Mouse (Mus musculus): ENCODE data around the gene Eif4e. TPM values are rescaled to one million over a fixed set of nuclear protein-coding genes. Genes with fewer than 3 reads are reported as not detected.
A peak's percentile ranks its signal among the peaks of the same experiment; 100 is the strongest.

Gene Eif4e
- 343 and 393 TPM in 2 replicates for polyA plus RNA-seq (2015; fragmentation: Nextera tagmentation; extraction: Ambion mirVana)

DNA sequence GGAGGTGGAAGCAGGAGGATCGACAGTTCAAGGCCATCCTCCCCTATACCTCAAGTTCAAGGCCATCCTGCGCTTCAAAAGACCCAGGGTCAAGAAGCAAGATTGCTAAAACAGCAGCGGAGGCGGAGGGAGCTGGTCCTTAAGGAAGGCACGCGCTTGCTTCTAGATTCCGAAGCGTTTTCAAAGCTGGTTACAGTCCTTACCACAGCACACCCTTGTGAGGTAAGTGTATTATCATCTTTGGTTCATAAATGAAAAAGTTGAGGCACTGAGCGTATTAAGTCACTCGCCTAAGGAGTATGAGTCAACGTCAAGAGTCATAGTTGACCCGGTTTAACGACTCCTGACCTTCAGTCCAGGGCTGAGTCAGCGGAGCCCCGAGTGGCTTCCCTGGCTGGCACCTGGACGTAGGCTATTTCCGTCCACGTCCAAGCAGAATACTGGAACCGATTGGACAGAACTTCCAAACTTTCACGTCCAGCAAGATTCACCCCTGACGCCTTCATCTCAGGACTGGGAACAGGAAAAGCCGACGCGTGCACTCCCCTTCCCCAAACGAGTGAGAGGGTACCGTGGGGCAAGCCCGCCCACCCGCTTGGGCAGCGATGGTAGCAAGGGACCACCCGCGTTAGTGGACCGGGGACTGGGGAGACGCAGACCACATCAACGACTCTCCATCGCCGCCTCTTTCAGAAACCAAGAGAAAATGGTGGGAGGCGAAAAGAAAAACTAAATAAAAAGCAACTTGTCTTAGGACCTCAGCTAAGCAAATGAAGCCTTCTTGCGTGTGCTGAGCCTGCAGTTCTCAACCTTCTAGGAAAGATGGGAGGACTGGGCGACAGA lies at the start of gene Eif4e:
Eif4e (plus strand) TSS at position 107 of the 843 bp plus-strand sequence.
- 2% methylated on average over 39 of the region's 39 CpGs for WGBS
- Histone ChIP-seq H3K4me2 (replicated peaks) (peak within 1 kb of the TSS; percentile 85), H3K27me3 (peaks cover 12% of the 10 kb centered on the region), H3K4me3 (replicated peaks) (peak within 1 kb of the TSS; percentile 99), H3K36me3 (no peaks in the 10 kb centered on the region), H3K27ac (peak within 1 kb of the TSS; percentile 62), H3K9me3 (no peaks in the 10 kb centered on the region), H3K4me1 (replicated peaks) (peaks cover 34% of the 10 kb centered on the region), H3K9ac (replicated peaks) (peak within 1 kb of the TSS; percentile 65)
- ATAC-seq: peak; percentile 65

GRCm38 (mm10) chr3:138479489-138479888 lies 46.5 kb upstream of the Eif4e start:
- peaks cover 32% of the 10 kb centered on the region for H3K36me3 ChIP-seq
- H3K4me2 ChIP-seq (replicated peaks): no peak overlapping the region
- no peak overlapping the region for H3K9ac ChIP-seq (replicated peaks)
- no peak overlapping the region for H3K27ac ChIP-seq
- H3K9me3 ChIP-seq: no peaks in the 10 kb centered on the region
- WGBS: 98% methylated on average over 8 of the region's 8 CpGs
- no peak for ATAC-seq
- H3K27me3 ChIP-seq: no peaks in the 10 kb centered on the region
- no peak overlapping the region for H3K4me3 ChIP-seq (replicated peaks)
- H3K4me1 ChIP-seq (replicated peaks): peaks cover 6% of the 10 kb centered on the region

- Histone ChIP-seq H3K9ac (replicated peaks) (no peak overlapping the region), H3K27ac (no peak overlapping the region), H3K4me1 (replicated peaks) (peaks cover 6% of the 10 kb centered on the region), H3K4me3 (replicated peaks) (no peak overlapping the region), H3K36me3 (peaks cover 45% of the 10 kb centered on the region), H3K4me2 (replicated peaks) (no peak overlapping the region), H3K27me3 (no peaks in the 10 kb centered on the region), H3K9me3 (no peaks in the 10 kb centered on the region)
- WGBS: 65% methylated on average over 14 of the region's 14 CpGs
- no peak for ATAC-seq
Observed at GRCm38 (mm10) chr3:138481526-138482284, 44.3 kb upstream of the Eif4e start.

DNA sequence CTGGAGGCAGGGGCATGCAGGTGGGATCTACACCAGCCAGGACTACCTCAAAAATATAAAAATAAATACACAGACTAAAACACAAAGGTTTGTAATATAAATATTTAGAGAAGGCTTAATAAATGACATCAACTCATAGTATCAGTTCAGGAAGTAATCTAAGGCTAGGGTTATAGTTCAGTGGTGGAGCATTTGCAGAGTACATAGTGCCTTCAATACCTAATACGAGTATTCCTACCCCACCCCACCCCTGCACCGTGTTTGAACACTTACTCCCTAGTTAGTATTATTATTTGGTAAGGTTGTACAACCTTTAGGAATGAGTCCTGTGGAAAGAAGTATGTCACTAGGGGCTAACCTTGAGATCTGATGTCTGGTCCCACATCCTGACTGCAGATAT lies 42.7 kb upstream of the Eif4e start:
- Histone ChIP-seq H3K27ac (no peak overlapping the region), H3K4me1 (replicated peaks) (peaks cover 17% of the 10 kb centered on the region), H3K4me2 (replicated peaks) (no peak overlapping the region), H3K4me3 (replicated peaks) (no peak overlapping the region), H3K27me3 (no peaks in the 10 kb centered on the region), H3K9me3 (no peaks in the 10 kb centered on the region), H3K36me3 (peaks cover 42% of the 10 kb centered on the region), H3K9ac (replicated peaks) (no peak overlapping the region)
- 98% methylated on average over 2 of the region's 2 CpGs for WGBS
- ATAC-seq: no peak

DNA sequence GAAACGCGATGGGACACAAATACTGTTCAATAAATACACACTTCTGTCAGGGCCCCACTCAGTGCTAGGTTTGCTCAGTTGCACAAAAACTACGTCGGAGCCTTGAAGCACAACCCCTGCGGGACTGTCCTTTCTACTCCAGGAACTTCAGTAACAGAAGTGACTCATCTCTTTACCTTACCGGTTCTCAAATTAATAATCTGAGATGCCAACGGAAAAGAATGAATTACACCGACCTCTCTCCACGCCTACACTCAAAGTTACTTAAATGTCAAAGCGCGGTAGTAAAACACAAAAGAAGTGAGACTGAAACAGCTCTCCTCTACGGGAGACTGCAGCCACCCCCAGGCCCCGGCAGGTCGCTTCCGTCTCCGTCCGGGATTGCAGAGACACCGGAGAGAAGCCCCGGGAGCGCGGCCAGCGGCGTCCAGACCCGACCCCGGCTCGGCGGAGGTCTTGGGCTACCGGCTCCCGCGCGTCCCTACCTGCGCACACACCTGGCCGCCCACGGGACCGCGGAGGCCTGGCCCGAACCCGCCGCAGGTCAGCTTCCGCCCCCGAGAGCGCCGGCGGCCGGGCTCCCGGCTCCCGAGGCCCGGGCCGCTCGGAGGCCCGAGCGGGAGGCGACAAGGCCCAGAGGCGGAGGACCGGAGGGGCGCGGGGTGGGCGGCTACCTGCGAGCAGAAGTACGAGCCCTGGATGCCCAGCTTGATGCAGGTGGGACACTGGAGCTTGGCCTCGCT lies 37.2 kb upstream of the Eif4e start:
- peaks cover 15% of the 10 kb centered on the region for H3K4me1 ChIP-seq (replicated peaks)
- H3K4me2 ChIP-seq (replicated peaks): peak overlapping the region; percentile 61
- peak overlapping the region; percentile 88 for H3K4me3 ChIP-seq (replicated peaks)
- H3K27me3 ChIP-seq: no peaks in the 10 kb centered on the region
- peak overlapping the region; percentile 88 for H3K9ac ChIP-seq (replicated peaks)
- WGBS: under 1% methylated on average over 58 of the region's 61 CpGs
- H3K9me3 ChIP-seq: no peaks in the 10 kb centered on the region
- peaks cover 14% of the 10 kb centered on the region for H3K36me3 ChIP-seq
- H3K27ac ChIP-seq: peak overlapping the region; percentile 83
- ATAC-seq: no peak; the same call in 1 of the 2 replicates

DNA sequence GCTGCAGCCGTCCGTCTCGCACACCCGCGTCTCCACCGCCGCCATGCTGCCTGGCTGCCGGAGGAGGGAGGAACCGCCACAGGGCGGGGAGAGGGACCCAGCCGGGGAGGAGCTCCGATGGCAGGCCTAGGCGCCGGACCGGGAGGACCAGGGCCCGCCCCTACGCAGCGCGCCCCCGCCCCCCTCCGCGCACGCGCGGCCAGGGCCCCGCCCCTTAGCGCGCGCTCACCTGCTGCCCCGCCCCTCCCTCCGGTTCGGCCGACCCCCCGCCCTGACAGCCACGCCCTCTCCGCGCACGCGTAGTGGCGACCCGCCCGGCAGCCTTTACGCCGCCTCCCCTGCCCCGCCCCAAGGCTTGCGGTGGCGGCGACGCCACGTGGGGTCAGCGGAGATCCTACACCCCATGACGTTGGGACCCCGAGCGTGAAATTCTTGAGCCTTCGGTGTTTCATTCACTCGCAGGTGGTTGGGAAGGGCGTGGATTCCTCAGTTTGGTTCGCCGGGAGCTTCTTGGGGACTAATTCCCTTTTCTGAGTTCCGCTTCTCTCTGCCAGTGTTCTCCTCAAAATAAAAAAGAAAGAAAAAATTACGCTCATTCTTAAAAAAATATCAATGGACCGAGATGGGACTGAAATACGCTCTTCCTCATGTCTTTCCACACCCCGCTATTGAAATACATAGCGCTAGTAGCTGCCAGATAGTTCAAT lies 36.5 kb upstream of the Eif4e start, which contains the start of gene Metap1:
Metap1 (minus strand) TSS at position 189 of the 707 bp plus-strand sequence.
- under 1% methylated on average over 63 of the region's 65 CpGs for WGBS
- Histone ChIP-seq H3K4me2 (replicated peaks) (peak within 1 kb of the TSS; percentile 61), H3K27me3 (no peaks in the 10 kb centered on the region)

DNA sequence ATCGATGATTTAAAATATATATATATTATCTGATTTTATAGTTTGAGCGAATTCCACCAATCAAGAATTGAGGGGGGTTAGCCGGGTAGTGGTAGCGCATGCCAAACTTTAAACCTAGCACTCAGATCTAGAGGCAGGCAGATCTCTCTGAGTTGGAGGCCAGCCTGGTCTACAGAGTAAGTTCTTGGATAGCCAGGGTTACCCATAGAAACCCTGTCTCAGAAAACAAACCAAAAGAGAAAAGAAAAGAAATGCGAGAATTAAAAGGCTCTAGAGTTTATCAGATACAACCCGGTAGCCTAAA lies 36.0 kb upstream of the Eif4e start:
- ATAC-seq: 0 out of 2 replicates have a peak, but pooled peaks have one; percentile 8
- Histone ChIP-seq H3K9ac (replicated peaks) (peak overlapping the region; percentile 53), H3K36me3 (peaks cover 8% of the 10 kb centered on the region), H3K27ac (no peak overlapping the region), H3K27me3 (no peaks in the 10 kb centered on the region), H3K4me2 (replicated peaks) (peak overlapping the region; percentile 61), H3K4me3 (replicated peaks) (peak overlapping the region; percentile 88), H3K4me1 (replicated peaks) (peaks cover 15% of the 10 kb centered on the region), H3K9me3 (no peaks in the 10 kb centered on the region)
- 32% methylated on average over 6 of the region's 6 CpGs for WGBS

More for the DNA sequence above, 36.5 kb upstream of the Eif4e start, which contains the start of gene Metap1:
- Histone ChIP-seq H3K27ac (peak within 1 kb of the TSS; percentile 83), H3K9ac (replicated peaks) (peak within 1 kb of the TSS; percentile 88), H3K36me3 (peaks cover 13% of the 10 kb centered on the region), H3K9me3 (no peaks in the 10 kb centered on the region), H3K4me1 (replicated peaks) (peaks cover 15% of the 10 kb centered on the region), H3K4me3 (replicated peaks) (peak within 1 kb of the TSS; percentile 88)
- ATAC-seq: peak; percentile 99

DNA sequence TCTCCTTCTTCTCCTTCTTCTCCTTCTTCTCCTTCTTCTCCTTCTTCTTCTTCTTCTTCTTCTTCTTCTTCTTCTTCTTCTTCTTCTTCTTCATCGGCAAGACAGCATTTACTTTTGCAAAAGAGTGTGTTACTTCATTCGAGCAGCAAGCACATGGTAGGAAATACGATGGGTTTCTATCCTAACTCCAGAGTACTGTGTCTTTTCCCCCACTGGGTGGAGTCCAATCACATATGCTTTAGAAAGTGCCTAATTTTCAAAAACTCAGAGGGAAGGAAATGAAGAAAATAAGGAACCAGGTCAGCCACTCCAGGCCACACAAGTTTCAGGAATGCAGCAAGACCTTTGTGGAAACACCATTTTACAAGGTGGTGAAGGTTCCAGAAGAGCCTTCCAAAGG lies 32.3 kb upstream of the Eif4e start:
- 86% methylated on average over 3 of the region's 3 CpGs for WGBS
- H3K9me3 ChIP-seq: no peaks in the 10 kb centered on the region

DNA sequence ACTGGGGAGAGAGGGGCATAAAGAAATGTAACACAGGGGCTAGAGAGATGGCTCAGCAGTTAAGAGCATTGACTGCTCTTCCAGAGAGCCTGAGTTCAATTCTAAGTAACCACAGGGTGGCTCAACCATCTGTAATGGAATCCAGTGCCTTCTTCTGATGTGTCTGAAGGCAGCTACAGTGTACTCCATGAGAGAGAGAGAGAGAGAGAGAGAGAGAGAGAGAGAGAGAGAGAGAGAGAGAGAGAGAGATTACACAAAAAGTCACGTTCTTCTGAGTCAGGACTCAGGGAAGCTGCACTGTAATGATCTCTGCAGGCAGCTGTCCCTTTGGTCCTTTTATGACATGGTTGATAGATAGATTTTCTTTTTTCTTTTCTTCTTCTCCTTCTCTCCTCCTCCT lies 31.4 kb upstream of the Eif4e start:
- no peak for ATAC-seq
- 42% methylated on average over 1 of the region's 1 CpGs for WGBS

More for the DNA sequence above, 32.3 kb upstream of the Eif4e start:
- H3K27ac ChIP-seq: no peak overlapping the region
- H3K4me2 ChIP-seq (replicated peaks): no peak overlapping the region
- no peaks in the 10 kb centered on the region for H3K4me1 ChIP-seq (replicated peaks)
- no peak overlapping the region for H3K4me3 ChIP-seq (replicated peaks)
- no peaks in the 10 kb centered on the region for H3K36me3 ChIP-seq
- no peaks in the 10 kb centered on the region for H3K27me3 ChIP-seq
- no peak for ATAC-seq
- H3K9ac ChIP-seq (replicated peaks): no peak overlapping the region

GRCm38 (mm10) chr3:138495166-138496145 lies 30.5 kb upstream of the Eif4e start:
- no peak overlapping the region for H3K4me2 ChIP-seq (replicated peaks)
- no peak for ATAC-seq
- H3K9me3 ChIP-seq: no peaks in the 10 kb centered on the region
- peaks cover 12% of the 10 kb centered on the region for H3K4me1 ChIP-seq (replicated peaks)
- WGBS: 87% methylated on average over 11 of the region's 11 CpGs
- no peaks in the 10 kb centered on the region for H3K36me3 ChIP-seq
- H3K4me3 ChIP-seq (replicated peaks): no peak overlapping the region
- no peak overlapping the region for H3K9ac ChIP-seq (replicated peaks)
- no peaks in the 10 kb centered on the region for H3K27me3 ChIP-seq
- no peak overlapping the region for H3K27ac ChIP-seq

More for the DNA sequence above, 31.4 kb upstream of the Eif4e start:
- H3K9me3 ChIP-seq: no peaks in the 10 kb centered on the region
- H3K27me3 ChIP-seq: no peaks in the 10 kb centered on the region
- no peak overlapping the region for H3K9ac ChIP-seq (replicated peaks)
- no peak overlapping the region for H3K27ac ChIP-seq
- no peaks in the 10 kb centered on the region for H3K36me3 ChIP-seq
- peaks cover 4% of the 10 kb centered on the region for H3K4me1 ChIP-seq (replicated peaks)
- no peak overlapping the region for H3K4me2 ChIP-seq (replicated peaks)
- H3K4me3 ChIP-seq (replicated peaks): no peak overlapping the region
